Mouse (Mus musculus) bone marrow macrophage, adult 2 months (primary cell): Measurements from ENCODE around the gene Trim46. TPM values are rescaled to one million over a fixed set of nuclear protein-coding genes. Genes with fewer than 3 reads are reported as not detected.

Experiments used
- H3K27ac ChIP-seq: 2 replicates; pipeline ENCODE4 v1.5.1; 2012; ENCODE audit warnings: low read depth, low read length; ENCODE audit not compliant: insufficient read depth
- H3K4me1 ChIP-seq: 2 replicates; pipeline ENCODE4 v1.6.1; 2012; ENCODE audit warnings: low read length; ENCODE audit not compliant: control insufficient read depth, insufficient read depth
- H3K4me3 ChIP-seq: 2 replicates; pipeline ENCODE4 v1.5.1; 2012; ENCODE audit warnings: mild to moderate bottlenecking, low read length, moderate library complexity; ENCODE audit not compliant: insufficient read depth
- CTCF ChIP-seq: IDR thresholded peaks from 2 replicates; pipeline ENCODE4 v1.5.1; 2012; ENCODE audit warnings: low read depth, mild to moderate bottlenecking, low read length, moderate library complexity
- POLR2A ChIP-seq: IDR thresholded peaks from 2 replicates; pipeline ENCODE4 v1.6.1; 2012; ENCODE audit warnings: mild to moderate bottlenecking, low read depth, low read length, borderline replicate concordance
- polyA plus RNA-seq: library from polyadenylated mRNA; stranded (reverse); fragments of >200 nt; gene quantifications from 2 replicates; pipeline ENCODE4 v1.2.4, GENCODE M21; 2012; ENCODE audit not compliant: missing spikeins, insufficient read depth, insufficient read length

Trim46 gene
- polyA plus RNA-seq, 1 experiment, result 0.34 TPM

DNA sequence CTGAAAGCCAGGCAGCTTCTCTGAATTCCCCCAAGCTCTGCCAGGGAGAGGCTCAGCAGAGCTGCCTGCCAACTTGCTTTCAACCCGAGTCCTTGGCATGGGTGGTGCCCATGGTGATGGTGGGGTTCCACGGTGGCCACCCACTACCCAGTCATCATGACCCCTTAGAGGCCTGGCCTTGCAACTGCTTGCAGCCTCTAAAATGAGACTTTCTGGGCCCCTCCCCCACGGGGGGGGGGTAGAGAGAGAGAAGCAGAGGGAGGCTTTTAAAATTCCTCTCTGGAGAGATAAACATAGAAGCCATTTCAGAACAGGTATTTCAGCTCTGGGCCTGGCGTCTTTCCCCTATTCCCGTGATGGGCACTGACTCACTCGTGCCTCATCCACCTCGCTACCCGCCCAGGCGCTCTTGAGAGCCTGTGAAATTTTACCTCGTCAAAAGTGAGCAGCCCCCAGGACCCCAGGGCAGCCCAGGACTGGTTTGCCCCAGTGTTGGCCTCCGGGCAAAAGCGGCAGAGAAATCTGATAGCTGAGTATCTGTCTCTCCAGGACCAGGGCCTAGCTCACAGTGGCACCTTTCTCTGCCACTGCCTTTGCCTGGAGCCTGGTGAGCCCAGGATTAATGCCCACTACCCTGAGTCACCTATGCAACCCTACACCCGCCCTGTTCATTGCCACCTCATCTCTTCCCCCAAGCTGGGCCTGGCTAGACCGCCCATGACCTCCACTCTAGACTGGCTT lies 31.3 kb upstream of the Trim46 start:
- Histone ChIP-seq H3K4me3 (no peak overlapping the region), H3K4me1 (peaks cover 9% of the 10 kb centered on the region; the same call in 1 of the 2 replicates), H3K27ac (no peak overlapping the region)
- TF ChIP-seq POLR2A (no peak), CTCF (no peak)

DNA sequence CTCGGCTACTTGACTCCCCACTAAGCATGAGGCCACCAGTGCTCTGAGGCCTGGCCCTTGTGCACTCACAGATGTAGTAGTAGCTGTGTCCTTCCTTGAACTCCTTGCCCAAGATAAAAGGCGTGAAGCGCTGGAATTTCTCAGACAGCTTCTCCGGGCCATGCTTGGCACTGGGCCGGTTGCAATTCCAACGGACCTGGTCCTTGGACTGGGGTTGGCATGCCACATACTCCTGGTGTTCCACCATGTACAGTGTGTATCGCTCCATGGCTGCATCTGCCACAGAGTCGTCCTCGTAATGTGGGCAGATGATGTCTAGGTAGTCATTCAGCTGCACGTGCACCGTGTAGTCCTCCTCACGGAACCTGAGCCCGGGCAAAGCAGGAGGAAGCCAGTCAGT lies 30.0 kb upstream of the Trim46 start:
- Histone ChIP-seq H3K27ac (no peak overlapping the region), H3K4me3 (no peak overlapping the region), H3K4me1 (peaks cover 9% of the 10 kb centered on the region; the same call in 1 of the 2 replicates)
- TF ChIP-seq POLR2A (no peak), CTCF (no peak)

DNA sequence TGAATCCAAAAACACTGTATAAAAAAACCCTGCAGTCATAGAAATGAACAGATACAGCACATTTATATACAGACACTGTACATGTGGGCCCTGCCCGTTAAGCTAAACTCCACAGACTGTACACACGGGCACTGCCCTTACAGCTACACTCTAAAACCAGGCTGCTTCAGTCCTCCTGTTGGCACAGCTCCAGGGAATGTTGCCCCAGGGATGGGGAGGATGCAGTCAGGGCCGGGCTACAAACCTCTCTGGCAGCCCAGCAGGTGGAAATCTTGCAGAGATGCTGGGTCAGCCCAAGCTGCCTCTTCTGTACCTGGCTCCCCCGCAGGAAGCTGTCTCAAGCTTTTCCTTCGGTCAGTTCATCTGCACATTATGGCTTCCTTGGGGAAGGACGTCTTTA lies 25.7 kb upstream of the Trim46 start:
- no peak for TF ChIP-seq CTCF
- no peak for TF ChIP-seq POLR2A
- H3K4me3 ChIP-seq, result no peak overlapping the region
- peaks cover 23% of the 10 kb centered on the region for H3K4me1 ChIP-seq
- no peak overlapping the region for H3K27ac ChIP-seq

DNA sequence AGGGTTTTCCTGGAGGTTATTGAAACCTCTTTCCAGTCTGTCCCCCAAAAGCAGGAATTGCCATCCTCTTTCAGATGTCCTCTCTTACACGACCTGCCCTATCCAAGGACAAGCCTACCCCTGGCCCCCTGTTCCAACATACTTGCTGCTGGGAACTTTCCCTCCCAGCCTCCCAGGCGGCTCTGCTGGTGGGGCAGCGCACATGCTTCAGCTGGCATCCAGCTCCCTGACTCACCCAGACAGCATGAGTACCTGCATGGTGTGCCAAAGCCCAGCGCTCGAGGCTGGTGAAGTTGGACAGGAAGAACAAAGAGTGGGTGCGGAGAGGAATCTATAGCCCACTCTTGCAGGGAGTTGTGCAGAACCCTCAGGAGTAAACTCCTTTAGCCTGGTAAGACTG lies 24.8 kb upstream of the Trim46 start:
- H3K27ac ChIP-seq, result no peak overlapping the region
- no peak overlapping the region for H3K4me3 ChIP-seq

DNA sequence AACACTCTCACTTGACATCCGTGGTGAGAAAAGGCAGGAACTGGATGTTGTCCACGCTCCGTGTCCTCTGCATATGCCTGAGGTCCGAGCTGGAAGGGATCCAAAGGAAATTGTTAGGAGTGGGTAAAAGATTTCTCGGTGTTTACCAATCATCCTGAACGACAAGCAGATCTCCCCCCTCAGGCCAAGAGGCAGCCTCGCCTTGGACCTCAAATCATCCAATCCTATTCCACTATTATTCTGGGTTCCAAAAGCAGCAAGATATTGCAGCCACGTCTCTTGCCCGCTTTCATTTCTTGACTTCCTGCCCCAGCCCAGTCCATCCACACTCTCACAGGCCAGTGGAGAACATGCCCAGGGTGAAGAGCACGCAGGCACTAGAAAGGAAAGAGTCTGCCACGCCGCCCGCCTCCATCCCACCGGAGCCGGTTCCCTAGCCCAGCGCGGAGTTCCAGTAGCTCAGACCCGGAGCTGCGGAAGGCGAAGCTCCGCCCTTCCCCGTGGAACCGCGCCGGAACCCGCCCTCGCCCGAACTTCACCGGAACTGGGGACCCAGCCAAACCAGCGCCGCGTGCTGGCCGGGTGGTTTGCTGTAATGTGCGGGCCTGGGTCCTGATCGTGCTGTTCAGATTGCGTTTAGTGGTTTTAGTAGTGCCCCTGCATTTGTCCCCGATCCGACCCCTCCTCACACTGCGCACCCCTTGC lies 24.1 kb upstream of the Trim46 start, which contains the start of gene Slc50a1:
Gene Slc50a1, minus strand, starts transcription at position 520 of the 705 bp plus-strand sequence.
- H3K27ac ChIP-seq, result peak within 1 kb of the TSS; percentile 23
- peaks cover 27% of the 10 kb centered on the region for H3K4me1 ChIP-seq
- H3K4me3 ChIP-seq, result peak within 1 kb of the TSS; percentile 71
- TF ChIP-seq POLR2A, result no peak
- no peak for TF ChIP-seq CTCF

More for the DNA sequence above, 24.8 kb upstream of the Trim46 start:
- H3K4me1 ChIP-seq, result peaks cover 26% of the 10 kb centered on the region
- TF ChIP-seq POLR2A (no peak), CTCF (no peak)

DNA sequence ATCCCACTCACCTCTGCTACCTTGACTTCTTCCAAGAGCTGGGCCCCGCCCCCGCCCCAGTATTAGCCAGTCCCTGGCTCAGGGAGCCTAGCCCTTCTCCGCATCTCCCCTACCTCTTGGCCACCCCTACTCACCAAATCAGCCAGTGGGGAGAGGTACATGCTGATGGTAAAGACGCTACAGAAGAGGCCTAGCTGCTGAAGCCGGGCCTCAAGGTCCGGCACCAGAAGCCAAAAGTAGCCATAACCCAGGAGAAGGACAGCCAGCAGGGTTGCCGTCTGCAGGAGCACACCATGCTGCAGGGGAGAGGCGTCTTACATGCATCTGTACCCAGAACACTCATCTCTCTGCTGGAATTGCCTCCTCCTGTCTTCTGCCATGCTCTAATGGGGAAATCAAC lies 22.8 kb upstream of the Trim46 start:
- TF ChIP-seq CTCF, result no peak
- no peak for TF ChIP-seq POLR2A
- peaks cover 28% of the 10 kb centered on the region for H3K4me1 ChIP-seq

DNA sequence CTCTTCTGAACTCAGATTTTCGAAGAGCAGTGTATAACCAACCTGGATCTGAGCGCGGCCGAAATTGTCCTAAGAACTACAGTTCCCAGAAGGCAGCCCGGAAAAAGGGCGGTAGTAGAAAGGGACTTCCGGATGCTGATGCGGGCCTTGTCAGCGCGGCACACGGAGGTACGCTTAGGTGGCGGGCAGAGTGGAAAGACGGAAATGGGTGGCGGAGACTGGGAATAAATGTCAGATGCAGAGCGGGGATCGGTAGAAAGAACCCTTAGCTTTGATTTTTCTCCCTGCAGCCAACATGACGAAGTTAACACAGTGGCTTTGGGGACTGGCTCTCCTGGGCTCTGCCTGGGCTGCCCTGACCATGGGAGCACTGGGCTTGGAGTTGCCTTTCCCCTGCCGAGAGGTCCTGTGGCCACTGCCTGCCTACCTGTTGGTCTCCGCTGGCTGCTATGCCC lies 20.4 kb upstream of the Trim46 start:
- Histone ChIP-seq H3K4me1 (peaks cover 31% of the 10 kb centered on the region), H3K4me3 (peak overlapping the region; percentile 96), H3K27ac (peak overlapping the region; percentile 16; the same call in 1 of the 2 replicates)
- TF ChIP-seq POLR2A, result no peak
- no peak for TF ChIP-seq CTCF

More for the DNA sequence above, 22.8 kb upstream of the Trim46 start:
- no peak overlapping the region for H3K4me3 ChIP-seq
- H3K27ac ChIP-seq, result no peak overlapping the region

DNA sequence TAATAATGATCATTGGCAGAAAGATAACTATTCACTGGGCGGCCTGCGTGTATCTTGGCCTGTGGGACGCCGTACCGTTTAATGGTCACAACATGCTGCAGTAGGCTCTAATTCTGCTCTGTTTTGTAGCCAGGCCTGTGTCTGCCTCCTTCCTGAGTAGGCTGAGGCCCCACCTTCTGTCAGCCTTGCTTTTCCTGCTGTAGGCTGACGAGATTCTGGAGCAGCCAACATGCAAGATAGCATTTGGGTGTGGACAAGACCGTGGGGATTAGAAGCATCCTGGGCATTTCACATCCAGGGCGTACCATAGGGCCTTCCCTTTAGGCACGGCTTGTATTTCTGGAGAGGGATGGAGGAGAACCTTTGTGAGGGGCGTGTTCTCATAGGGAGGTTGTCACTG lies 16.3 kb upstream of the Trim46 start:
- no peak for TF ChIP-seq CTCF
- no peak for TF ChIP-seq POLR2A
- peaks cover 12% of the 10 kb centered on the region for H3K4me1 ChIP-seq
- no peak overlapping the region for H3K4me3 ChIP-seq
- no peak overlapping the region for H3K27ac ChIP-seq

DNA sequence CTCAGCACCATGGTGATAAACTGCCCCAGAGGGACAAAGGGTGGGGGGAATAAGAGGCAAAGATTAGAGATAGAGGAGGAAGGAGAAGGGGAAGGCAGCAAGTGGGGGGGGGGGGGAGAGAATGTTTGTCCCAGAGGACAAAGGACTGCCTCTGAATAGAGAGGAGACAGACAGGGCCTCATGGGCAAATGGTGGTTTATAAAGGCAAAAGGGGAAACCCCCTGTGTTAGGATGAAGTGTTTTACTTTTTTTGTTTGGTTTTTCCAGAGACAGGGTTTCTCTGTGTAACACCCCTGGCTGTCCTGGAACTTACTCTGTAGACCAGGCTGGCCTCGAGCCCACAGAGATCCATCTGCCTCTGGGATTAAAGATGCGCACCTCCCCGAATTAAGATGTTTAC lies 14.1 kb upstream of the Trim46 start:
- peaks cover 8% of the 10 kb centered on the region; the same call in 1 of the 2 replicates for H3K4me1 ChIP-seq
- H3K4me3 ChIP-seq, result no peak overlapping the region
- TF ChIP-seq POLR2A (no peak), CTCF (no peak)
- no peak overlapping the region for H3K27ac ChIP-seq

DNA sequence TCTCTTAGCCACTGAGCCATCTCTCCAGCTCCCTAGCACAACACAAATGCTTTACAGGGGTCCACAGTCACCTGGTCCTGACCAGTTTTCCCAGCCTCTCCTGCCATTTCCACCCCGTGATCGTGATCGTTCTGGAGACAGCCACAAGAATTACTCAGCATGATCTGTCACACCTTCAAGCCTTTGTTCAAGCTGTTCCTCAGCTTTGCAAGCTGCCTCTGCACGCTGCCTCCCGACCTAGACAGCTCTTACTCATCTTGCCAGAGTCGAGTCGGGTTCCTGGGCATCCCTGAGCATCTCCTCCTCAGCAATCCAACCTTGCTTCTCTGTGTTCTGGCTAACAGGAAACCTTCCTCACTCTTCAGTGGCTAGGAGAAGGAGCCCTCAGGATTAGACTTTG lies 13.0 kb upstream of the Trim46 start, which contains the start of gene Dpm3:
Gene Dpm3, plus strand, starts transcription at position 283 of the 400 bp plus-strand sequence.
- Histone ChIP-seq H3K4me3 (no peak within 1 kb of the TSS), H3K4me1 (peaks cover 8% of the 10 kb centered on the region; the same call in 1 of the 2 replicates), H3K27ac (no peak within 1 kb of the TSS)
- TF ChIP-seq POLR2A (no peak), CTCF (no peak)
